Mouse (Mus musculus) kidney, postnatal 36 days (tissue): ENCODE data around the gene Ciita.

Source experiments
- DNase-seq, 2 experiments: peaks; one replicate each; pipeline ENCODE4 v3.0.0; 2021 to 2022; ENCODE audit warnings: mixed read lengths in 2 of 2

Ciita gene

GRCm38 (mm10) chr16:10479857-10480256 is at the start of gene Ciita:
Gene Ciita (plus strand): TSS chr16:10480059.
- no peak for DNase-seq

- no peak for DNase-seq
Measured at GRCm38 (mm10) chr16:10431911-10432310, 47.9 kb upstream of the Ciita start.

GRCm38 (mm10) chr16:10432387-10432786 is 47.5 kb upstream of the Ciita start:
- no peak for DNase-seq

GRCm38 (mm10) chr16:10433344-10433743 is 46.5 kb upstream of the Ciita start:
- no peak for DNase-seq

- peak; percentile 74 to 76 for DNase-seq
Measured at GRCm38 (mm10) chr16:10436166-10436565, 43.7 kb upstream of the Ciita start.

GRCm38 (mm10) chr16:10438055-10438454 is 41.8 kb upstream of the Ciita start:
- peak in 1 of 2 experiments; percentile 12 for DNase-seq

- no peak for DNase-seq
Measured at GRCm38 (mm10) chr16:10441328-10441727, 38.5 kb upstream of the Ciita start.

GRCm38 (mm10) chr16:10441761-10442160 is 38.1 kb upstream of the Ciita start:
- DNase-seq = no peak

GRCm38 (mm10) chr16:10443723-10444122 is 36.1 kb upstream of the Ciita start:
- DNase-seq = no peak

GRCm38 (mm10) chr16:10446573-10447263 is 33.1 kb upstream of the Ciita start:
- DNase-seq = no peak

GRCm38 (mm10) chr16:10447264-10447594 is 32.6 kb upstream of the Ciita start, which contains the start of gene Tvp23a:
Gene Tvp23a (minus strand): TSS chr16:10447362.
- DNase-seq = peak; percentile 16 to 50

- no peak for DNase-seq
Measured at GRCm38 (mm10) chr16:10447781-10448180, 32.1 kb upstream of the Ciita start.

GRCm38 (mm10) chr16:10448931-10449330 is 30.9 kb upstream of the Ciita start:
- peak; percentile 63 to 66 for DNase-seq

- no peak for DNase-seq
Measured at GRCm38 (mm10) chr16:10451906-10452305, 28.0 kb upstream of the Ciita start.

GRCm38 (mm10) chr16:10452445-10452896 is 27.4 kb upstream of the Ciita start:
- DNase-seq = peak; percentile 93 to 95

- DNase-seq = no peak
Measured at GRCm38 (mm10) chr16:10453872-10454582, 25.8 kb upstream of the Ciita start.

- no peak for DNase-seq
Measured at GRCm38 (mm10) chr16:10454583-10454974, 25.3 kb upstream of the Ciita start.

- no peak for DNase-seq
Measured at GRCm38 (mm10) chr16:10460188-10460587, 19.7 kb upstream of the Ciita start.

GRCm38 (mm10) chr16:10461178-10461577 is 18.7 kb upstream of the Ciita start:
- no peak for DNase-seq

GRCm38 (mm10) chr16:10465011-10465681 is 14.7 kb upstream of the Ciita start:
- peak; percentile 69 to 74 for DNase-seq

GRCm38 (mm10) chr16:10467391-10468107 is 12.3 kb upstream of the Ciita start:
- no peak for DNase-seq

GRCm38 (mm10) chr16:10468201-10468600 is 11.7 kb upstream of the Ciita start:
- no peak for DNase-seq

- DNase-seq = peak; percentile 31 to 43
Measured at GRCm38 (mm10) chr16:10471950-10472349, 7.9 kb upstream of the Ciita start.
